Mouse (Mus musculus) CH12.LX (cell line): ENCODE measurements around the gene Kcnj11. TPM values are rescaled to one million over a fixed set of nuclear protein-coding genes. Genes with fewer than 3 reads are reported as not detected.

ENCODE experiments used
- DNase-seq: peaks from one replicate; pipeline ENCODE4 v3.0.0-alpha.2; 2013; ENCODE audit errors: extremely low read depth
- H3K27ac ChIP-seq: 2 replicates; pipeline ENCODE4 v1.5.1; 2012; ENCODE audit warnings: low read depth, mild to moderate bottlenecking, control low read depth, moderate library complexity; ENCODE audit not compliant: insufficient read depth
- H3K27me3 ChIP-seq: replicated peaks from 2 replicates; pipeline ENCODE3; 2012; ENCODE audit warnings: inconsistent platforms
- H3K36me3 ChIP-seq, 2 experiments: replicated peaks in 1 of 2; 2 replicates each; pipeline versions ENCODE3 to v1.6.1; 2012; ENCODE audit warnings: inconsistent platforms in 1 of 2, low read length in 1 of 2, mild to moderate bottlenecking in 1 of 2, mixed read lengths in 1 of 2, moderate library complexity in 1 of 2; ENCODE audit not compliant: control insufficient read depth in 1 of 2, insufficient read depth in 1 of 2
- H3K4me1 ChIP-seq, 2 experiments: 2 replicates each; pipeline ENCODE4 v1.6.1; 2012; ENCODE audit warnings: inconsistent platforms in 1 of 2, moderate library complexity in 1 of 2; ENCODE audit not compliant: insufficient read depth in 2 of 2, control insufficient read depth in 1 of 2
- H3K4me2 ChIP-seq: 2 replicates; pipeline ENCODE4 v1.6.1; 2012; ENCODE audit warnings: low read depth, mild to moderate bottlenecking, control low read depth; ENCODE audit not compliant: poor library complexity, insufficient read depth, severe bottlenecking
- H3K4me3 ChIP-seq, 3 experiments: fragments of 150-350 bp in 1 of 3; sonication (generic) in 1 of 3; replicated peaks in 1 of 3; 2 replicates each; pipeline versions ENCODE3 to v1.5.1; 2011 to 2012; ENCODE audit warnings: low read depth in 2 of 3, low read length in 2 of 3, mild to moderate bottlenecking in 2 of 3, moderate library complexity in 2 of 3, control low read depth in 1 of 3, improper control_type of control experiment in 1 of 3, inconsistent platforms in 1 of 3, mixed read lengths in 1 of 3; ENCODE audit not compliant: poor library complexity in 1 of 3
- H3K79me2 ChIP-seq: replicated peaks from 2 replicates; pipeline ENCODE4 v1.6.1; 2012; ENCODE audit warnings: mild to moderate bottlenecking, moderate library complexity; ENCODE audit not compliant: control insufficient read depth, poor library complexity, insufficient read depth, severe bottlenecking; ENCODE audit errors: extremely low read depth
- H3K9ac ChIP-seq: 2 replicates; pipeline ENCODE4 v1.6.1; 2012; ENCODE audit warnings: low read depth, mild to moderate bottlenecking, control low read depth, moderate library complexity; ENCODE audit not compliant: insufficient read depth
- H3K9me3 ChIP-seq: replicated peaks from 2 replicates; pipeline ENCODE3; 2012; ENCODE audit warnings: low read length, inconsistent platforms, mixed read lengths
- CHD1 ChIP-seq: IDR thresholded peaks from 2 replicates; pipeline ENCODE4 v1.6.1; 2012; ENCODE audit warnings: low read depth, low read length, improper control_type of control experiment, inconsistent platforms
- CHD2 ChIP-seq: IDR thresholded peaks from 2 replicates; pipeline ENCODE4 v1.6.1; 2011; ENCODE audit warnings: low read length, improper control_type of control experiment
- CTCF ChIP-seq, 2 experiments: IDR thresholded peaks in 1 of 2; conservative IDR thresholded peaks in 1 of 2; 2 replicates each; pipeline ENCODE4 v1.5.1; 2011 to 2012; ENCODE audit warnings: low read depth in 2 of 2, low read length in 2 of 2, improper control_type of control experiment in 1 of 2, inconsistent platforms in 1 of 2, mild to moderate bottlenecking in 1 of 2, moderate library complexity in 1 of 2
- EP300 ChIP-seq: IDR thresholded peaks from 2 replicates; pipeline ENCODE4 v1.6.1; 2011; ENCODE audit warnings: low read length, improper control_type of control experiment
- HCFC1 ChIP-seq: IDR thresholded peaks from 2 replicates; pipeline ENCODE4 v1.6.1; 2012; ENCODE audit warnings: low read depth, mild to moderate bottlenecking, inconsistent platforms, low read length, improper control_type of control experiment
- MAX ChIP-seq: IDR thresholded peaks from 2 replicates; pipeline ENCODE4 v1.6.1; 2011; ENCODE audit warnings: low read length, improper control_type of control experiment
- MAZ ChIP-seq: IDR thresholded peaks from 2 replicates; pipeline ENCODE4 v1.6.1; 2012; ENCODE audit warnings: low read depth, mild to moderate bottlenecking, inconsistent platforms, low read length, improper control_type of control experiment, moderate library complexity
- MEF2A ChIP-seq: IDR thresholded peaks from 2 replicates; pipeline ENCODE4 v1.6.1; 2014; ENCODE audit warnings: low read depth, mild to moderate bottlenecking, inconsistent platforms, low read length, improper control_type of control experiment, borderline replicate concordance
- MXI1 ChIP-seq: IDR thresholded peaks from 2 replicates; pipeline ENCODE4 v1.6.1; 2011; ENCODE audit warnings: mild to moderate bottlenecking, low read depth, low read length, improper control_type of control experiment
- PAX5 ChIP-seq: IDR thresholded peaks from 2 replicates; pipeline ENCODE4 v1.6.1; 2012; ENCODE audit warnings: low read length, inconsistent platforms, mixed read lengths
- POLR2AphosphoS2 ChIP-seq: IDR thresholded peaks from 2 replicates; pipeline ENCODE4 v1.6.1; 2011; ENCODE audit warnings: low read depth, low read length, improper control_type of control experiment
- RCOR1 ChIP-seq: conservative IDR thresholded peaks from 2 replicates; pipeline ENCODE4 v1.6.1; 2012; ENCODE audit warnings: low read depth, mild to moderate bottlenecking, inconsistent platforms, low read length, improper control_type of control experiment
- SIN3A ChIP-seq: IDR thresholded peaks from 2 replicates; pipeline ENCODE4 v1.6.1; 2012; ENCODE audit warnings: low read length, improper control_type of control experiment, inconsistent platforms
- TCF12 ChIP-seq: IDR thresholded peaks from 2 replicates; pipeline ENCODE4 v1.6.1; 2014; ENCODE audit warnings: low read depth, mild to moderate bottlenecking, inconsistent platforms, low read length, improper control_type of control experiment
- USF1 ChIP-seq: IDR thresholded peaks from 2 replicates; pipeline ENCODE4 v1.6.1; 2014; ENCODE audit warnings: low read depth, mild to moderate bottlenecking, inconsistent platforms, low read length, improper control_type of control experiment
- ZKSCAN1 ChIP-seq: IDR thresholded peaks from 2 replicates; pipeline ENCODE4 v1.6.1; 2012; ENCODE audit warnings: low read depth, inconsistent platforms, low read length, improper control_type of control experiment, borderline replicate concordance
- ZMIZ1 ChIP-seq: IDR thresholded peaks from 2 replicates; pipeline ENCODE4 v1.6.1; 2012; ENCODE audit warnings: low read depth, mild to moderate bottlenecking, inconsistent platforms, low read length, improper control_type of control experiment
- ZNF384 ChIP-seq: IDR thresholded peaks from 2 replicates; pipeline ENCODE4 v1.6.1; 2012; ENCODE audit warnings: low read depth, low read length, improper control_type of control experiment, inconsistent platforms
- dilution Hi-C: fragments of 300-500 bp; cut with MboI; formaldehyde crosslinking; loops from 2 replicates; pipeline ENCODE4 v1.14.3; 2020; ENCODE audit warnings: low sequenced_read_pairs; ENCODE audit not compliant: extremely low pct_unique_long_range_greater_than_20kb, extremely low pct_ligation_motif_present
- in situ Hi-C: fragments of 300-500 bp; cut with MboI; formaldehyde crosslinking; loops from 3 replicates; pipeline ENCODE4 v1.14.3; 2019; ENCODE audit warnings: low sequenced_read_pairs, low pct_ligation_motif_present, low pct_unique_long_range_greater_than_20kb, mixed read lengths
- polyA plus RNA-seq: library from polyadenylated mRNA; unstranded; fragments of >175 nt; gene quantifications from 2 replicates; pipeline ENCODE4 v1.2.1, GENCODE M21; 2012; ENCODE audit warnings: low read depth; ENCODE audit not compliant: insufficient read length
- total RNA-seq, 2 experiments: library from RNA; depleted of rRNA; stranded (reverse); fragments of 300-350 nt in 1 of 2; fragments of >200 nt in 1 of 2; gene quantifications; 2 replicates each; pipeline ENCODE4 v1.2.3; 2012 to 2014

The Kcnj11 gene
- total and polyA plus RNA-seq, 3 experiments: not detected

GRCm38 (mm10) chr7:46146675-46147308 lies 46.2 kb upstream of the Kcnj11 start:
- H3K9me3 ChIP-seq: peaks cover 5% of the 10 kb centered on the region
- H3K4me1 ChIP-seq: no peaks in the 10 kb centered on the region
- H3K4me3 ChIP-seq: no peak overlapping the region
- no peak for DNase-seq
- no peak overlapping the region for H3K4me2 ChIP-seq
- no peak for TF ChIP-seq ZMIZ1
- TF ChIP-seq MAZ: no peak
- no peak for TF ChIP-seq MEF2A
- no peak for TF ChIP-seq ZNF384
- no peak for TF ChIP-seq ZKSCAN1
- TF ChIP-seq RCOR1: no peak
- no peak overlapping the region for H3K27ac ChIP-seq
- H3K27me3 ChIP-seq: peaks cover 83% of the 10 kb centered on the region
- no peaks in the 10 kb centered on the region for H3K36me3 ChIP-seq
- H3K79me2 ChIP-seq: no peaks in the 10 kb centered on the region
- H3K9ac ChIP-seq: no peak overlapping the region
- dilution Hi-C loops: no loop called here
- in situ Hi-C loops: no loop called here

DNA sequence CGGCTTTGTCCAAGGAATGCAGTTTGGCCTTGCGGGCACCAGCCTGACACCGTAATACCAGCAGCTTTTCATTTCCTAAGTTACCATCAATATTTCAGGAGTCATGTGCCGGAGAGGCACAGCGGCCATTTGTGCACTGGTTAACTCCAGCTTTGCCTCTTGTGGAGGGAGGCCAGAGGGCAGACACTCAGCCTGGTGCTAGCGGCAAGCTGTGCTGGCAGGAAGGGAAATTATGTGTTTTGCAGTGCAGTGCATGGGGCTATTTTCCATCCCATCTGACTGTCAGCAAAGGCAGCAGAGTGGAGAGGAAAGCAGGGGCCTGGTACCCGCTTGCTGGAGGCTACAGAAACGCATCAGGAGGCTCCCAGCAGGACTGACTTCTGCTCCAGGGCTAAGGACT lies 43.5 kb upstream of the Kcnj11 start:
- Histone ChIP-seq H3K9me3 (peaks cover 5% of the 10 kb centered on the region), H3K27me3 (peaks cover 86% of the 10 kb centered on the region), H3K4me3 (no peak overlapping the region), H3K79me2 (no peaks in the 10 kb centered on the region), H3K27ac (no peak overlapping the region), H3K4me1 (no peaks in the 10 kb centered on the region), H3K9ac (no peak overlapping the region), H3K36me3 (no peaks in the 10 kb centered on the region), H3K4me2 (no peak overlapping the region)
- in situ Hi-C loops: no loop called here
- no peak for DNase-seq
- TF ChIP-seq CTCF (conservative IDR thresholded peaks at IDR 0.05 in 1 of 2, IDR thresholded peaks at IDR 0.05 in 1 of 2; ENCODE audit: low read depth in 2 of 2, low read length in 2 of 2) (no peak), USF1 (no peak), ZKSCAN1 (no peak), HCFC1 (no peak), POLR2AphosphoS2 (no peak), SIN3A (no peak), MAX (no peak), EP300 (no peak), PAX5 (no peak), MXI1 (no peak), TCF12 (no peak), MEF2A (no peak), CHD1 (no peak), CHD2 (no peak)
- dilution Hi-C loops: no loop called here
